Mouse (Mus musculus) liver, embryonic 15.5 days (tissue): ENCODE data around the gene Shisa6. TPM values are rescaled to one million over a fixed set of nuclear protein-coding genes. Genes with fewer than 3 reads are reported as not detected.

Experiments used
- ATAC-seq: fragments of 200-750 bp; cut with Nextera tagmentation; 2 replicates; pipeline ENCODE4 v1.8.0; 2017; ENCODE audit warnings: moderate number of reproducible peaks, mild to moderate bottlenecking, moderate library complexity; ENCODE audit not compliant: insufficient read depth
- H3K27ac ChIP-seq: fragments of 300-500 bp; sonication (generic); replicated peaks from 2 replicates; pipeline ENCODE4 v1.5.1; 2015; ENCODE audit warnings: mild to moderate bottlenecking, inconsistent platforms
- H3K27me3 ChIP-seq: fragments of 300-500 bp; sonication (generic); 2 replicates; pipeline ENCODE4 v1.6.1; 2015; ENCODE audit warnings: mild to moderate bottlenecking, inconsistent platforms
- H3K36me3 ChIP-seq: fragments of 300-500 bp; sonication (generic); replicated peaks from 2 replicates; pipeline ENCODE4 v1.6.1; 2015; ENCODE audit warnings: moderate library complexity, mild to moderate bottlenecking, inconsistent platforms
- H3K4me1 ChIP-seq: fragments of 300-500 bp; sonication (generic); replicated peaks from 2 replicates; pipeline ENCODE4 v1.6.1; 2015; ENCODE audit warnings: inconsistent platforms
- H3K4me2 ChIP-seq: fragments of 300-500 bp; sonication (generic); 2 replicates; pipeline ENCODE4 v1.6.1; 2015; ENCODE audit warnings: moderate library complexity, mild to moderate bottlenecking, inconsistent platforms
- H3K4me3 ChIP-seq: fragments of 300-500 bp; sonication (generic); replicated peaks from 2 replicates; pipeline ENCODE4 v1.5.1; 2015; ENCODE audit warnings: mild to moderate bottlenecking, inconsistent platforms
- H3K9ac ChIP-seq: fragments of 300-500 bp; sonication (generic); 2 replicates; pipeline ENCODE4 v1.6.1; 2015; ENCODE audit warnings: moderate library complexity, mild to moderate bottlenecking, inconsistent platforms
- H3K9me3 ChIP-seq: fragments of 300-500 bp; sonication (generic); replicated peaks from 2 replicates; pipeline ENCODE4 v1.6.1; 2016; ENCODE audit warnings: inconsistent platforms
- WGBS: fragments of 180-500 bp; shearing (Covaris S2); methylation state at CpG from one replicate; pipeline ENCODE4 v1.1.7; 2015; ENCODE audit warnings: mixed read lengths; ENCODE audit not compliant: insufficient replicate concordance; 5-methylcytosine and 5-hydroxymethylcytosine counted together
- polyA plus RNA-seq: library from polyadenylated mRNA; unstranded; fragments of >200 nt; fragmentation: Nextera tagmentation; extraction: Ambion mirVana; gene quantifications from 2 replicates; pipeline ENCODE4 v1.2.1, GENCODE M21; 2015

The Shisa6 gene
- polyA plus RNA-seq, result not detected in 2 replicates

- Histone ChIP-seq H3K27ac (no peak within 1 kb of the TSS), H3K9ac (no peak within 1 kb of the TSS), H3K4me3 (peak within 1 kb of the TSS; percentile 35), H3K9me3 (no peaks in the 10 kb centered on the region), H3K36me3 (no peaks in the 10 kb centered on the region), H3K4me2 (peak within 1 kb of the TSS; percentile 54), H3K27me3 (peaks cover 79% of the 10 kb centered on the region), H3K4me1 (no peaks in the 10 kb centered on the region)
- 3% methylated on average over 79 of the region's 89 CpGs for WGBS
- ATAC-seq, result no peak
Observed at GRCm38 (mm10) chr11:66525371-66526045, at the start of gene Shisa6. Gene Shisa6 (minus strand): TSS chr11:66525964.

GRCm38 (mm10) chr11:66573888-66574287 lies 48.1 kb upstream of the Shisa6 start:
- no peak overlapping the region for H3K4me3 ChIP-seq
- no peak for ATAC-seq
- no peaks in the 10 kb centered on the region for H3K9me3 ChIP-seq
- H3K4me2 ChIP-seq, result no peak overlapping the region
- no peaks in the 10 kb centered on the region for H3K36me3 ChIP-seq
- no peak overlapping the region for H3K9ac ChIP-seq
- H3K27ac ChIP-seq, result no peak overlapping the region
- no peaks in the 10 kb centered on the region for H3K4me1 ChIP-seq
- WGBS, result 17% methylated on average over 2 of the region's 2 CpGs
- H3K27me3 ChIP-seq, result no peaks in the 10 kb centered on the region

- Histone ChIP-seq H3K9ac (no peak overlapping the region), H3K27ac (no peak overlapping the region), H3K4me1 (no peaks in the 10 kb centered on the region), H3K9me3 (no peaks in the 10 kb centered on the region), H3K4me3 (no peak overlapping the region), H3K4me2 (no peak overlapping the region), H3K36me3 (no peaks in the 10 kb centered on the region), H3K27me3 (peaks cover 13% of the 10 kb centered on the region)
- 58% methylated on average over 4 of the region's 4 CpGs for WGBS
- no peak for ATAC-seq
Observed at GRCm38 (mm10) chr11:66569045-66569444, 43.3 kb upstream of the Shisa6 start.

- ATAC-seq, result no peak
- Histone ChIP-seq H3K27ac (no peak overlapping the region), H3K4me2 (no peak overlapping the region), H3K4me3 (no peak overlapping the region), H3K36me3 (no peaks in the 10 kb centered on the region), H3K9me3 (no peaks in the 10 kb centered on the region), H3K4me1 (no peaks in the 10 kb centered on the region), H3K9ac (no peak overlapping the region), H3K27me3 (peaks cover 13% of the 10 kb centered on the region)
- 16% methylated on average over 4 of the region's 4 CpGs for WGBS
Observed at GRCm38 (mm10) chr11:66568386-66568791, 42.6 kb upstream of the Shisa6 start.

- Histone ChIP-seq H3K4me2 (no peak overlapping the region), H3K27me3 (peaks cover 13% of the 10 kb centered on the region), H3K4me1 (no peaks in the 10 kb centered on the region), H3K9ac (no peak overlapping the region), H3K9me3 (no peaks in the 10 kb centered on the region), H3K4me3 (no peak overlapping the region), H3K27ac (no peak overlapping the region), H3K36me3 (no peaks in the 10 kb centered on the region)
- under 1% methylated on average over 10 of the region's 10 CpGs for WGBS
- no peak for ATAC-seq
Observed at GRCm38 (mm10) chr11:66567382-66567781, 41.6 kb upstream of the Shisa6 start.

GRCm38 (mm10) chr11:66562274-66562673 lies 36.5 kb upstream of the Shisa6 start:
- Histone ChIP-seq H3K36me3 (no peaks in the 10 kb centered on the region), H3K27ac (no peak overlapping the region), H3K4me3 (no peak overlapping the region), H3K9ac (no peak overlapping the region), H3K4me2 (no peak overlapping the region), H3K9me3 (no peaks in the 10 kb centered on the region), H3K27me3 (peaks cover 6% of the 10 kb centered on the region; the same call in 1 of the 2 replicates), H3K4me1 (no peaks in the 10 kb centered on the region)
- no peak for ATAC-seq
- WGBS, result 47% methylated on average over 7 of the region's 7 CpGs

- Histone ChIP-seq H3K4me3 (no peak overlapping the region), H3K27me3 (no peaks in the 10 kb centered on the region), H3K36me3 (no peaks in the 10 kb centered on the region), H3K27ac (no peak overlapping the region), H3K4me1 (no peaks in the 10 kb centered on the region), H3K9ac (no peak overlapping the region), H3K4me2 (no peak overlapping the region), H3K9me3 (no peaks in the 10 kb centered on the region)
- WGBS, result 33% methylated on average over 1 of the region's 1 CpGs
- no peak for ATAC-seq
Observed at GRCm38 (mm10) chr11:66537820-66538219, 12.1 kb upstream of the Shisa6 start.

GRCm38 (mm10) chr11:66535866-66536265 lies 10.1 kb upstream of the Shisa6 start:
- WGBS, result 59% methylated on average over 9 of the region's 9 CpGs
- H3K36me3 ChIP-seq, result no peaks in the 10 kb centered on the region
- H3K4me2 ChIP-seq, result no peak overlapping the region
- no peak for ATAC-seq
- no peaks in the 10 kb centered on the region for H3K27me3 ChIP-seq
- no peak overlapping the region for H3K27ac ChIP-seq
- no peaks in the 10 kb centered on the region for H3K4me1 ChIP-seq
- H3K9me3 ChIP-seq, result no peaks in the 10 kb centered on the region
- no peak overlapping the region for H3K4me3 ChIP-seq
- no peak overlapping the region for H3K9ac ChIP-seq

- Histone ChIP-seq H3K9ac (no peak overlapping the region), H3K36me3 (no peaks in the 10 kb centered on the region), H3K9me3 (no peaks in the 10 kb centered on the region), H3K4me2 (no peak overlapping the region), H3K4me1 (no peaks in the 10 kb centered on the region), H3K27ac (no peak overlapping the region), H3K4me3 (no peak overlapping the region), H3K27me3 (no peaks in the 10 kb centered on the region)
- 70% methylated on average over 4 of the region's 4 CpGs for WGBS
- no peak for ATAC-seq
Observed at GRCm38 (mm10) chr11:66535156-66535555, 9.4 kb upstream of the Shisa6 start.

- H3K9me3 ChIP-seq, result no peaks in the 10 kb centered on the region
- no peak overlapping the region for H3K4me3 ChIP-seq
- H3K4me2 ChIP-seq, result no peak overlapping the region
- no peak overlapping the region for H3K27ac ChIP-seq
- H3K36me3 ChIP-seq, result no peaks in the 10 kb centered on the region
- no peaks in the 10 kb centered on the region for H3K4me1 ChIP-seq
- peaks cover 6% of the 10 kb centered on the region for H3K27me3 ChIP-seq
- ATAC-seq, result no peak
- WGBS, result 74% methylated on average over 4 of the region's 4 CpGs
- no peak overlapping the region for H3K9ac ChIP-seq
Observed at GRCm38 (mm10) chr11:66534291-66534690, 8.5 kb upstream of the Shisa6 start.

- H3K27me3 ChIP-seq, result peaks cover 67% of the 10 kb centered on the region
- no peaks in the 10 kb centered on the region for H3K9me3 ChIP-seq
- H3K4me3 ChIP-seq, result no peak overlapping the region
- no peaks in the 10 kb centered on the region for H3K4me1 ChIP-seq
- H3K4me2 ChIP-seq, result no peak overlapping the region
- H3K9ac ChIP-seq, result no peak overlapping the region
- ATAC-seq, result no peak
- no peaks in the 10 kb centered on the region for H3K36me3 ChIP-seq
- H3K27ac ChIP-seq, result no peak overlapping the region
Observed at GRCm38 (mm10) chr11:66528146-66528545, 2.4 kb upstream of the Shisa6 start.

- H3K27ac ChIP-seq, result no peak overlapping the region
- H3K27me3 ChIP-seq, result peaks cover 75% of the 10 kb centered on the region
- H3K9ac ChIP-seq, result no peak overlapping the region
- no peaks in the 10 kb centered on the region for H3K4me1 ChIP-seq
- no peak overlapping the region for H3K4me2 ChIP-seq
- ATAC-seq, result no peak
- under 1% methylated on average over 5 of the region's 5 CpGs for WGBS
- no peaks in the 10 kb centered on the region for H3K36me3 ChIP-seq
- H3K4me3 ChIP-seq, result no peak overlapping the region
- no peaks in the 10 kb centered on the region for H3K9me3 ChIP-seq
Observed at GRCm38 (mm10) chr11:66527343-66527742, 1.6 kb upstream of the Shisa6 start.
